Mouse (Mus musculus) limb, embryonic 15.5 days (tissue): ENCODE measurements around the gene Pxmp4. TPM values are rescaled to one million over a fixed set of nuclear protein-coding genes. Genes with fewer than 3 reads are reported as not detected.

Experiments used
- ATAC-seq: fragments of 200-750 bp; cut with Nextera tagmentation; 2 replicates; pipeline ENCODE4 v1.8.0; 2017; ENCODE audit warnings: low read depth, moderate TSS enrichment; ENCODE audit not compliant: insufficient number of reproducible peaks, low FRiP score, low TSS enrichment
- H3K27ac ChIP-seq: fragments of 300-500 bp; sonication (generic); 2 replicates; pipeline ENCODE4 v1.5.1; 2015; ENCODE audit warnings: moderate library complexity, mild to moderate bottlenecking, inconsistent platforms
- H3K27me3 ChIP-seq: fragments of 300-500 bp; sonication (generic); 2 replicates; pipeline ENCODE4 v1.6.1; 2015; ENCODE audit warnings: inconsistent platforms
- H3K36me3 ChIP-seq: fragments of 300-500 bp; sonication (generic); 2 replicates; pipeline ENCODE4 v1.6.1; 2015; ENCODE audit warnings: inconsistent platforms
- H3K4me1 ChIP-seq: fragments of 300-500 bp; sonication (generic); 2 replicates; pipeline ENCODE4 v1.6.1; 2015; ENCODE audit warnings: inconsistent platforms
- H3K4me2 ChIP-seq: fragments of 300-500 bp; sonication (generic); 2 replicates; pipeline ENCODE4 v1.6.1; 2015; ENCODE audit warnings: mild to moderate bottlenecking, inconsistent platforms
- H3K4me3 ChIP-seq: fragments of 300-500 bp; sonication (generic); 2 replicates; pipeline ENCODE4 v1.5.1; 2015; ENCODE audit warnings: mild to moderate bottlenecking, inconsistent platforms
- H3K9ac ChIP-seq: fragments of 300-500 bp; sonication (generic); 2 replicates; pipeline ENCODE4 v1.6.1; 2015; ENCODE audit warnings: inconsistent platforms
- H3K9me3 ChIP-seq: fragments of 300-500 bp; sonication (generic); 2 replicates; pipeline ENCODE4 v1.6.1; 2016; ENCODE audit warnings: inconsistent platforms
- WGBS: fragments of 180-500 bp; shearing (Covaris S2); methylation state at CpG from one replicate; pipeline ENCODE4 v1.1.7; 2015; 5-methylcytosine and 5-hydroxymethylcytosine counted together
- polyA plus RNA-seq: library from polyadenylated mRNA; unstranded; fragments of >200 nt; fragmentation: Nextera tagmentation; extraction: Ambion mirVana; gene quantifications from 2 replicates; pipeline ENCODE4 v1.2.1, GENCODE M21; 2015

The Pxmp4 gene
- polyA plus RNA-seq, 1 experiment from 2014 or later = 30.8 TPM

DNA sequence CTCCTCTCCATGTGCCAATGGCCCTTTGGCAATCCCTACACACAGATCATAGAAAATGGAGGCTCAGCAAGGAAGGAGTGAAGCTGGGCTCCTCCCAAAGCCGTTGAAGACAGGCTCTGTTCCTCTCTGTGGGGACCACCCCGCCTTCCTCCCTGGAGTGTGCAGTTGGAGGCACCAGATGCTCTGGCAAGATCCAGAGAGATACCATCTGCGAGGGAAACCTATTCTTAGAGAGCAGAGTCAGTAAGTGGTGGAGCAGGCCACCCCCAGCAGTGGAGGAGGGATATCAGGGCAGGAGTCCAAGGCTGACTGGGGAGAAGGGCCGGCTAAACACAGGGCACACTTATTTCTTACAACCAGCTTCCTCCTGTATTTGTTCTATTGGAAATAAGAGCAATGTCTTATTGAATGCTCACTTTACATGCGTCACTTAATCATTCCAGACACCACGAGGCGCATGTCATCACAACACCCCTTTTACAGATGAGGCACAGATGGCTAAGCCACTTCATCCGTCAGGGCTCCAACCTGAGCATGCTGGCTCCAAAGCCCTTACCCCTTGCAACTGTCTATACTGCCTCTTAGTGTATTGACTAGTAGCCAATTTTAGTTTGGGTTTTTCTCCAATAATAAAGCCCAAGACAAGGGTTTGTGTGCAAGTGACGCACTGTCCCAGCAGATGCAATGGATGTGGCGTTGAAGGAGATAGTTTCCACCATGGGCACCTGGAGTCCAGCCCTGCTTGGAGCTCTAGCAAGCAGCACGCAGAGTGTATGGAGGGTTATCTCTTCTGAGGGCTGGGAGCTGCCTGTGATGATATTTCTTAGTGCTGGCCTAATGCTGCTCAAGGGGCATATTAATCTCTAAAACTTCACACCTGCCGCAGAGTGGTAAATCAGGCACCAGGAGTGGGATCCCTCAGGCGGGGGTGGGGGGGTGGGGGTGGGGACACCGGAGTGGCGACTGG lies 19.3 kb downstream of the Pxmp4 start:
- no peaks in the 10 kb centered on the region for H3K9me3 ChIP-seq
- peaks cover 16% of the 10 kb centered on the region for H3K4me1 ChIP-seq
- 52% methylated on average over 15 of the region's 15 CpGs for WGBS
- peaks cover 9% of the 10 kb centered on the region; the same call in 1 of the 2 replicates for H3K36me3 ChIP-seq
- ATAC-seq = peak; percentile 54; the same call in 1 of the 2 replicates
- no peak overlapping the region for H3K4me2 ChIP-seq
- H3K4me3 ChIP-seq = no peak overlapping the region
- no peak overlapping the region for H3K9ac ChIP-seq
- H3K27me3 ChIP-seq = no peaks in the 10 kb centered on the region
- H3K27ac ChIP-seq = no peak overlapping the region; the same call in 1 of the 2 replicates

GRCm38 (mm10) chr2:154581421-154581820 lies 22.1 kb downstream of the Pxmp4 start:
- no peaks in the 10 kb centered on the region; the same call in 1 of the 2 replicates for H3K36me3 ChIP-seq
- H3K9ac ChIP-seq = no peak overlapping the region
- ATAC-seq = no peak
- H3K4me1 ChIP-seq = peaks cover 16% of the 10 kb centered on the region
- H3K27me3 ChIP-seq = no peaks in the 10 kb centered on the region
- no peak overlapping the region for H3K4me2 ChIP-seq
- H3K27ac ChIP-seq = no peak overlapping the region
- no peaks in the 10 kb centered on the region for H3K9me3 ChIP-seq
- no peak overlapping the region for H3K4me3 ChIP-seq
- WGBS = 97% methylated on average over 1 of the region's 1 CpGs

DNA sequence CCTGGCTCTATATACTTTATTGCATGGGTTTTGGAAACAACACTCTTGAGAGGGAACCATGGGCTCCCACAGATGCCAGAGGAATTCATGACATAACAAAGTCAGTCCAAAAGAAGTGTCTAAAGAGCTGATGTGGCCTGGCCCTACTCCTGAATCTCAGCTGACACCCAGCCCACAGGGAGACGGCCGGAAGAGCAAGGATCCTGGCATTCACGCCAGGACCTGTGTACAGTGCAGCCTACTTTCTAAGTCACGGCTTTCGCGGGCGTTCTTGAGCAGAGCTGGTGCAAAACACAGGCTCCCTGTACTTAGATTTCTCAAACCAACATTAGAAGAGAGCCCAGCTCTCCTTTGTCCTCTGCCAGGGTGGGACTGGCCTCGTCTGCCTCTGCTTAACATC lies 22.9 kb downstream of the Pxmp4 start:
- Histone ChIP-seq H3K9ac (no peak overlapping the region), H3K27me3 (no peaks in the 10 kb centered on the region), H3K4me1 (peaks cover 16% of the 10 kb centered on the region), H3K9me3 (no peaks in the 10 kb centered on the region), H3K4me2 (no peak overlapping the region), H3K27ac (no peak overlapping the region), H3K4me3 (no peak overlapping the region), H3K36me3 (no peaks in the 10 kb centered on the region)
- WGBS = 69% methylated on average over 8 of the region's 8 CpGs
- ATAC-seq = no peak

GRCm38 (mm10) chr2:154577744-154578067 lies 25.8 kb downstream of the Pxmp4 start:
- no peaks in the 10 kb centered on the region for H3K27me3 ChIP-seq
- H3K36me3 ChIP-seq = no peaks in the 10 kb centered on the region
- no peak overlapping the region for H3K27ac ChIP-seq
- no peak for ATAC-seq
- 0 out of 2 replicates have a peak, but pooled peaks cover 2% of the 10 kb centered on the region for H3K4me1 ChIP-seq
- no peak overlapping the region for H3K4me2 ChIP-seq
- 87% methylated on average over 6 of the region's 6 CpGs for WGBS
- H3K9ac ChIP-seq = no peak overlapping the region
- H3K9me3 ChIP-seq = no peaks in the 10 kb centered on the region
- no peak overlapping the region for H3K4me3 ChIP-seq

GRCm38 (mm10) chr2:154576876-154577743 lies 26.4 kb downstream of the Pxmp4 start:
- WGBS = 54% methylated on average over 12 of the region's 12 CpGs
- H3K27me3 ChIP-seq = no peaks in the 10 kb centered on the region
- no peak overlapping the region for H3K27ac ChIP-seq
- no peak overlapping the region for H3K4me3 ChIP-seq
- no peak overlapping the region for H3K4me2 ChIP-seq
- no peak for ATAC-seq
- no peaks in the 10 kb centered on the region for H3K36me3 ChIP-seq
- H3K9me3 ChIP-seq = no peaks in the 10 kb centered on the region
- peaks cover 3% of the 10 kb centered on the region; the same call in 1 of the 2 replicates for H3K4me1 ChIP-seq
- no peak overlapping the region for H3K9ac ChIP-seq

DNA sequence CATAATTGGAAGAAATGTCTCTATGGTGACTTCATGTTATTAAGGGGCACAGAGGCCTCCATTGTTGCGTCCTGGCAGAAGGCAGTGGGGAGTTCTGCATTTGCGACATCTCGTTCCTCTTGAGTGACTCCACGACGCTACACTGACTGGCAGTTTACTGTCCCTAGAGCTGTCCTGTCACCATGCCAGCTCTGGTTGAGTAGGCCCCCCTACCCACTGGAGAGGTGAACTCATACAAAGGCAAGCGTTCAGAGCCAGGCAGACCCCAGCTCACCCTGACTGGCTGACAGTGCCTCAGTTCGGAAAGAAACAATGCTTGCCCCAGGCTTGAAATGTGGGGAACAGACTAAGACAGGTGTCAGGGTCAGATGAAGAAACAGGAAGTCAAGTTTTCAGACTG lies 29.2 kb downstream of the Pxmp4 start:
- Histone ChIP-seq H3K27ac (no peak overlapping the region), H3K9me3 (no peaks in the 10 kb centered on the region), H3K27me3 (no peaks in the 10 kb centered on the region), H3K4me1 (peaks cover 19% of the 10 kb centered on the region), H3K9ac (no peak overlapping the region), H3K4me3 (no peak overlapping the region), H3K4me2 (no peak overlapping the region), H3K36me3 (no peaks in the 10 kb centered on the region)
- WGBS = 68% methylated on average over 7 of the region's 7 CpGs
- no peak for ATAC-seq

- H3K4me3 ChIP-seq = no peak overlapping the region
- peaks cover 32% of the 10 kb centered on the region for H3K4me1 ChIP-seq
- WGBS = 79% methylated on average over 3 of the region's 3 CpGs
- no peak for ATAC-seq
- no peaks in the 10 kb centered on the region for H3K36me3 ChIP-seq
- no peak overlapping the region for H3K27ac ChIP-seq
- H3K4me2 ChIP-seq = no peak overlapping the region
- H3K27me3 ChIP-seq = no peaks in the 10 kb centered on the region
- H3K9ac ChIP-seq = no peak overlapping the region
- H3K9me3 ChIP-seq = no peaks in the 10 kb centered on the region
Observed at GRCm38 (mm10) chr2:154572996-154573395, 30.5 kb downstream of the Pxmp4 start.

- ATAC-seq = no peak
- Histone ChIP-seq H3K9me3 (no peaks in the 10 kb centered on the region), H3K27ac (peak overlapping the region; percentile 77), H3K9ac (no peak overlapping the region), H3K27me3 (no peaks in the 10 kb centered on the region), H3K36me3 (no peaks in the 10 kb centered on the region), H3K4me3 (no peak overlapping the region), H3K4me2 (no peak overlapping the region), H3K4me1 (peaks cover 41% of the 10 kb centered on the region)
- WGBS = 47% methylated on average over 8 of the region's 8 CpGs
Observed at GRCm38 (mm10) chr2:154571976-154572375, 31.5 kb downstream of the Pxmp4 start.

GRCm38 (mm10) chr2:154571266-154571665 lies 32.2 kb downstream of the Pxmp4 start:
- H3K27ac ChIP-seq = peak overlapping the region; percentile 75
- no peaks in the 10 kb centered on the region for H3K36me3 ChIP-seq
- H3K9ac ChIP-seq = no peak overlapping the region
- no peaks in the 10 kb centered on the region for H3K27me3 ChIP-seq
- ATAC-seq = no peak
- H3K4me1 ChIP-seq = peaks cover 47% of the 10 kb centered on the region
- H3K4me3 ChIP-seq = no peak overlapping the region
- WGBS = 75% methylated on average over 4 of the region's 4 CpGs
- H3K9me3 ChIP-seq = no peaks in the 10 kb centered on the region
- H3K4me2 ChIP-seq = no peak overlapping the region

- no peak overlapping the region for H3K9ac ChIP-seq
- peaks cover 53% of the 10 kb centered on the region for H3K4me1 ChIP-seq
- no peaks in the 10 kb centered on the region for H3K36me3 ChIP-seq
- 62% methylated on average over 4 of the region's 4 CpGs for WGBS
- H3K4me3 ChIP-seq = peak overlapping the region; percentile 78; the same call in 1 of the 2 replicates
- no peak for ATAC-seq
- H3K4me2 ChIP-seq = no peak overlapping the region
- H3K27me3 ChIP-seq = no peaks in the 10 kb centered on the region
- no peaks in the 10 kb centered on the region for H3K9me3 ChIP-seq
- peak overlapping the region; percentile 75 for H3K27ac ChIP-seq
Observed at GRCm38 (mm10) chr2:154570666-154571065, 32.8 kb downstream of the Pxmp4 start.

GRCm38 (mm10) chr2:154569836-154570286 lies 33.6 kb downstream of the Pxmp4 start, which contains the start of gene E2f1:
Gene E2f1 (minus strand): TSS chr2:154569892.
- WGBS = under 1% methylated on average over 44 of the region's 44 CpGs
- peak within 1 kb of the TSS; percentile 55 for H3K9ac ChIP-seq
- peak; percentile 94 for ATAC-seq
- no peaks in the 10 kb centered on the region for H3K9me3 ChIP-seq
- H3K4me2 ChIP-seq = peak within 1 kb of the TSS; percentile 80
- H3K4me3 ChIP-seq = peak within 1 kb of the TSS; percentile 78
- no peaks in the 10 kb centered on the region for H3K27me3 ChIP-seq
- H3K4me1 ChIP-seq = peaks cover 58% of the 10 kb centered on the region
- 0 out of 2 replicates have a peak, but pooled peaks cover 3% of the 10 kb centered on the region for H3K36me3 ChIP-seq
- H3K27ac ChIP-seq = peak within 1 kb of the TSS; percentile 85
